23 mouse cellular contexts compared by ENCODE assay signal in genomic region chr5:129529571-129529970, GRCm38 (mm10). TPM values are rescaled to one million over a fixed set of nuclear protein-coding genes. Genes with fewer than 3 reads are reported as not detected.
DNase-seq lines count a peak whose midpoint lies in the region; ATAC-seq and TF ChIP-seq lines count a peak whose summit lies in the region.
"Had no signal": no experiment of that assay in that cellular context is flagged by ENCODE, and none has a peak within 500 bp of the region (broad histone marks: within the 10 kb centered on the region; RNA-seq: fewer than 3 reads in every experiment).

No protein-coding gene starts in this region.

- no peak for TF ChIP-seq CTCF in layer of hippocampus, adult 2 months (conservative IDR thresholded peaks at IDR 0.05)
- no peak for TF ChIP-seq CTCF in stomach, postnatal 0 days (IDR thresholded peaks at IDR 0.05; ENCODE audit: low read depth)

- DNase-seq in layer of hippocampus, adult 2 months (ENCODE audit: low spot score in 2 of 2): no peak
- DNase-seq in layer of hippocampus, postnatal 36 days: no peak
- peak; percentile 14 for DNase-seq in 416B (ENCODE audit: low read depth)
- DNase-seq in NIH3T3 (ENCODE audit: low read depth): peak; percentile 80
- no peak for DNase-seq in cerebellum, postnatal 4 days (ENCODE audit: low spot score in 2 of 2)
- DNase-seq in stomach, postnatal 0 days (ENCODE audit: low spot score): no peak
- DNase-seq: adrenal gland, adult 2 months; adrenal gland, postnatal 10 days; adrenal gland, postnatal 25 days; cerebellum, adult 11 months; cerebellum, adult 18-20 months; cerebellum, adult 8-10 months; cerebellum, adult 9-11 months; cerebellum, postnatal 14 days; cerebellum, postnatal 36 days had no signal

- H3K4me2 ChIP-seq in stomach, postnatal 0 days (replicated peaks; ENCODE audit: low read depth): no peak overlapping the region
- H3K4me2 ChIP-seq: embryonic facial prominence, embryonic 12.5 days; forebrain, embryonic 12.5 days had no signal

- WGBS in stomach, postnatal 0 days: 42% methylated on average over 1 of the region's 1 CpGs

- H3K36me3 ChIP-seq in stomach, postnatal 0 days (ENCODE audit: control insufficient read depth, insufficient read depth, low read length): peaks cover 8% of the 10 kb centered on the region

- H3K4me3 ChIP-seq in layer of hippocampus, adult 2 months: no peak overlapping the region
- H3K4me3 ChIP-seq in stomach, postnatal 0 days (ENCODE audit: low read depth, low read length): no peak overlapping the region
- H3K4me3 ChIP-seq: embryonic facial prominence, embryonic 10.5 days; embryonic facial prominence, embryonic 12.5 days; erythroblast, embryonic 14.5 days; forebrain, embryonic 10.5 days; forebrain, embryonic 12.5 days had no signal

- H3K27me3 ChIP-seq in stomach, postnatal 0 days (ENCODE audit: control insufficient read depth, insufficient read depth, low read length): no peaks in the 10 kb centered on the region
- H3K27me3 ChIP-seq: embryonic facial prominence, embryonic 12.5 days; forebrain, embryonic 12.5 days had no signal

- no peak overlapping the region for H3K9ac ChIP-seq in stomach, postnatal 0 days (ENCODE audit: low read length)
- H3K9ac ChIP-seq: embryonic facial prominence, embryonic 12.5 days; forebrain, embryonic 12.5 days had no signal

- no peaks in the 10 kb centered on the region for H3K4me1 ChIP-seq in stomach, postnatal 0 days (replicated peaks; ENCODE audit: control insufficient read depth, insufficient read depth)
- H3K4me1 ChIP-seq: embryonic facial prominence, embryonic 10.5 days; embryonic facial prominence, embryonic 12.5 days; forebrain, embryonic 10.5 days; forebrain, embryonic 12.5 days had no signal

- no peak for ATAC-seq in granulocyte monocyte progenitor cell, adult 5-6 weeks (replicated peaks; ENCODE audit: poor library complexity, severe bottlenecking)
- ATAC-seq in stomach, postnatal 0 days (ENCODE audit: low FRiP score, low TSS enrichment): no peak
- ATAC-seq: forebrain, embryonic 14.5 days; forebrain, embryonic 16.5 days had no signal

- peak overlapping the region; percentile 62 for H3K27ac ChIP-seq in layer of hippocampus, adult 2 months
- no peak overlapping the region for H3K27ac ChIP-seq in stomach, postnatal 0 days (replicated peaks)
- H3K27ac ChIP-seq: embryonic facial prominence, embryonic 10.5 days; embryonic facial prominence, embryonic 12.5 days; forebrain, embryonic 10.5 days; forebrain, embryonic 12.5 days had no signal

- TF ChIP-seq EP300 in stomach, postnatal 0 days (optimal IDR thresholded peaks at IDR 0.05): no peak

- no peaks in the 10 kb centered on the region for H3K9me3 ChIP-seq in stomach, postnatal 0 days (ENCODE audit: control insufficient read depth, low read length)
- H3K9me3 ChIP-seq: embryonic facial prominence, embryonic 10.5 days; embryonic facial prominence, embryonic 12.5 days; forebrain, embryonic 10.5 days; forebrain, embryonic 12.5 days had no signal

RNA-seq across cellular contexts. Expression of gene Sfswap, which starts 28.6 kb away (rescaled TPM):
- 100 to 1,000 TPM; 129 to 147 TPM for total RNA-seq in layer of hippocampus, adult 2 months (2021)
- total RNA-seq in layer of hippocampus, postnatal 36 days (2021): 100 to 1,000 TPM; 121 to 142 TPM
- total RNA-seq in granulocyte monocyte progenitor cell, adult 5-6 weeks (2014; fragmentation: Nextera tagmentation): 75.3 and 87.2 TPM in 2 replicates
- total RNA-seq in granulocyte monocyte progenitor cell, adult 5-6 weeks (2017): 67.2 and 72.7 TPM in 2 replicates
- polyA plus RNA-seq in stomach, postnatal 0 days (2015; fragmentation: Nextera tagmentation; extraction: Ambion mirVana): 21.3 and 21.7 TPM in 2 replicates

RNA-seq across cellular contexts. Expression of gene Mmp17, which starts 54.4 kb away (rescaled TPM):
- total RNA-seq in layer of hippocampus, adult 2 months (2021): 100 to 1,000 TPM; 126 to 133 TPM
- total RNA-seq in layer of hippocampus, postnatal 36 days (2021): 100 to 1,000 TPM; 128 to 136 TPM
- total RNA-seq in granulocyte monocyte progenitor cell, adult 5-6 weeks (2014; fragmentation: Nextera tagmentation): not detected in 2 replicates
- 1.5 TPM in 1 of 2 replicates, not detected in the other for total RNA-seq in granulocyte monocyte progenitor cell, adult 5-6 weeks (2017)
- polyA plus RNA-seq in stomach, postnatal 0 days (2015; fragmentation: Nextera tagmentation; extraction: Ambion mirVana): 2.2 and 2.6 TPM in 2 replicates

Comparison
In these comparisons a context has a peak if more than half of its experiments do, and no peak if none do; other contexts are left out.
1. DNase-seq: peak in 416B (single experiment) and NIH3T3 (single experiment); none in layer of hippocampus, adult 2 months (0 of 2), layer of hippocampus, postnatal 36 days (0 of 2), cerebellum, postnatal 4 days (0 of 2) and stomach, postnatal 0 days (single experiment).
2. RNA of gene Mmp17, which starts 54.4 kb away (total RNA-seq): 128 to 136 TPM in layer of hippocampus, postnatal 36 days and 126 to 133 TPM in layer of hippocampus, adult 2 months; 1.5 TPM in granulocyte monocyte progenitor cell, adult 5-6 weeks; every median in the first group is over 10 times any median in the second.